ENCODE assay signal across 9 mouse cellular contexts in the genomic region with DNA sequence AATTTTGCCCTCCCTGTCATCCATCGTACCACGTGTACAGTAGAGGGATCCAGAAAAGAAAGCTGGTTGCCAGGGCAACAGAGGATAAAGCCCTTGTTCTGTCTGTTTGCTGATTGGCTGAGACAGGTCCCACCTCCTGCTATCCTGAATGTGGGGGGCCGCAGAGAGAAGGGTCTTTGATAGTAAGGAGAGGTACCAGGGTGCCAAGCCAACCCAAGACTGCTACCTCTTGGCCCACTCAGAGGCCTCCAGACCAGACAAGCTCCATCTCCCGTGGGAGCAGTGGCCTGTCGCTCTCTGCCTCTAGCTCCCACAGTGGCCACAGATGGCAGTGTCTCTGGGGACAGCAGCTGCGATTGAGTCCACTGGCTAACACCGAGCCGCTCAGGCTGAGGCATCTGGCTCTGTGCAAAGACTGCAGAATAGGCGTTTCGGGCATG. TPM values are rescaled to one million over a fixed set of nuclear protein-coding genes. Genes with fewer than 3 reads are reported as not detected.
DNase-seq lines count a peak whose midpoint lies in the region; ATAC-seq and TF ChIP-seq lines count a peak whose summit lies in the region.
"Had no signal": no experiment of that assay in that cellular context is flagged by ENCODE, and none has a peak within 500 bp of the region (broad histone marks: within the 10 kb centered on the region; RNA-seq: fewer than 3 reads in every experiment).

No protein-coding gene starts in this region.

- peak; percentile 62 for TF ChIP-seq CTCF in hindbrain, postnatal 0 days (IDR thresholded peaks at IDR 0.05; ENCODE audit: low read depth)

- H3K27me3 ChIP-seq in hindbrain, postnatal 0 days (ENCODE audit: insufficient read depth, low read length), result no peaks in the 10 kb centered on the region
- peaks cover 4% of the 10 kb centered on the region; the same call in 1 of the 2 replicates for H3K27me3 ChIP-seq in midbrain, embryonic 13.5 days
- H3K27me3 ChIP-seq in kidney, embryonic 15.5 days, result 0 out of 2 replicates have a peak, but pooled peaks cover 7% of the 10 kb centered on the region

- WGBS in hindbrain, postnatal 0 days, result 2% methylated on average over 10 of the region's 10 CpGs
- 3% methylated on average over 10 of the region's 10 CpGs for WGBS in midbrain, embryonic 13.5 days
- WGBS in kidney, embryonic 15.5 days, result 29% methylated on average over 10 of the region's 10 CpGs

- H3K27ac ChIP-seq in hindbrain, postnatal 0 days, result peak overlapping the region; percentile 87
- peak overlapping the region; percentile 93 for H3K27ac ChIP-seq in midbrain, embryonic 13.5 days
- no peak overlapping the region for H3K27ac ChIP-seq in kidney, embryonic 15.5 days

- H3K9me3 ChIP-seq in hindbrain, postnatal 0 days (ENCODE audit: low read length), result no peaks in the 10 kb centered on the region
- no peaks in the 10 kb centered on the region for H3K9me3 ChIP-seq in midbrain, embryonic 13.5 days
- H3K9me3 ChIP-seq in kidney, embryonic 15.5 days (replicated peaks), result no peaks in the 10 kb centered on the region

- DNase-seq in cerebellum, adult 11-12 months, result peak; percentile 85
- DNase-seq in embryo, embryonic 11.5 days (ENCODE audit: low read depth, low spot score), result peak; percentile 27
- peak; percentile 93 for DNase-seq in hindbrain, postnatal 0 days (ENCODE audit: low spot score)
- DNase-seq in c-Kit-positive CD71-positive TER-119-positive erythroid progenitor cells, embryonic 14.5 days (ENCODE audit: low spot score), result no peak
- no peak for DNase-seq in thymus, postnatal 36 days
- no peak for DNase-seq in heart, adult 9 months (ENCODE audit: low spot score in 2 of 2)

- no peaks in the 10 kb centered on the region for H3K36me3 ChIP-seq in hindbrain, postnatal 0 days (ENCODE audit: insufficient read depth, low read length)
- H3K36me3 ChIP-seq in midbrain, embryonic 13.5 days, result peaks cover 14% of the 10 kb centered on the region; the same call in 1 of the 2 replicates
- no peaks in the 10 kb centered on the region for H3K36me3 ChIP-seq in kidney, embryonic 15.5 days

- peak; percentile 95 for ATAC-seq in hindbrain, postnatal 0 days
- peak; percentile 90 for ATAC-seq in midbrain, embryonic 13.5 days
- no peak for ATAC-seq in kidney, embryonic 15.5 days (replicated peaks; ENCODE audit: low FRiP score)

- peak overlapping the region; percentile 42 for H3K4me3 ChIP-seq in hindbrain, postnatal 0 days (ENCODE audit: low read length)
- H3K4me3 ChIP-seq in midbrain, embryonic 13.5 days (replicated peaks), result peak overlapping the region; percentile 54
- H3K4me3 ChIP-seq in kidney, embryonic 15.5 days (replicated peaks), result no peak overlapping the region

- peak overlapping the region; percentile 52 for H3K9ac ChIP-seq in hindbrain, postnatal 0 days (replicated peaks; ENCODE audit: low read length)
- H3K9ac ChIP-seq in midbrain, embryonic 13.5 days (replicated peaks), result peak overlapping the region; percentile 74
- no peak overlapping the region for H3K9ac ChIP-seq in kidney, embryonic 15.5 days

- peak overlapping the region; percentile 57 for H3K4me2 ChIP-seq in hindbrain, postnatal 0 days (ENCODE audit: low read depth, low read length)
- H3K4me2 ChIP-seq in midbrain, embryonic 13.5 days (replicated peaks), result peak overlapping the region; percentile 64
- H3K4me2 ChIP-seq in kidney, embryonic 15.5 days, result no peak overlapping the region

- H3K4me1 ChIP-seq in hindbrain, postnatal 0 days (ENCODE audit: insufficient read depth, low read length), result peaks cover 15% of the 10 kb centered on the region; the same call in 1 of the 2 replicates
- peaks cover 36% of the 10 kb centered on the region for H3K4me1 ChIP-seq in midbrain, embryonic 13.5 days (replicated peaks)
- no peaks in the 10 kb centered on the region for H3K4me1 ChIP-seq in kidney, embryonic 15.5 days

RNA-seq across cellular contexts. Expression of a gene that starts 3.8 kb away (rescaled TPM):
- 116 and 127 TPM in 2 replicates for total RNA-seq in hindbrain, postnatal 0 days (2014; rRNA removed)
- 12.5 and 13.9 TPM in 2 replicates for polyA plus RNA-seq in hindbrain, postnatal 0 days (2015; fragmentation: Nextera tagmentation; extraction: Ambion mirVana)
- 9.6 and 9.7 TPM in 2 replicates for polyA plus RNA-seq in midbrain, embryonic 13.5 days (2015; fragmentation: Nextera tagmentation; extraction: Ambion mirVana)
- polyA plus RNA-seq in kidney, embryonic 15.5 days (2015; fragmentation: Nextera tagmentation; extraction: Ambion mirVana), result 0.10 TPM in 1 of 2 replicates, not detected in the other
- polyA plus RNA-seq: liver, embryonic 16.5 days had no signal

RNA-seq across cellular contexts. Expression of a gene that starts 11.4 kb away (rescaled TPM):
- total RNA-seq in hindbrain, postnatal 0 days (2014; rRNA removed), result 15.0 and 16.2 TPM in 2 replicates
- 23.0 and 27.6 TPM in 2 replicates for polyA plus RNA-seq in hindbrain, postnatal 0 days (2015; fragmentation: Nextera tagmentation; extraction: Ambion mirVana)
- 28.6 and 30.4 TPM in 2 replicates for polyA plus RNA-seq in midbrain, embryonic 13.5 days (2015; fragmentation: Nextera tagmentation; extraction: Ambion mirVana)
- polyA plus RNA-seq in kidney, embryonic 15.5 days (2015; fragmentation: Nextera tagmentation; extraction: Ambion mirVana), result 78.8 and 84.2 TPM in 2 replicates

RNA-seq across cellular contexts. Expression of a gene that starts 18.7 kb away (rescaled TPM):
- total RNA-seq in hindbrain, postnatal 0 days (2014; rRNA removed), result 393 and 404 TPM in 2 replicates
- 299 and 320 TPM in 2 replicates for polyA plus RNA-seq in hindbrain, postnatal 0 days (2015; fragmentation: Nextera tagmentation; extraction: Ambion mirVana)
- polyA plus RNA-seq in midbrain, embryonic 13.5 days (2015; fragmentation: Nextera tagmentation; extraction: Ambion mirVana), result 341 and 349 TPM in 2 replicates
- polyA plus RNA-seq in kidney, embryonic 15.5 days (2015; fragmentation: Nextera tagmentation; extraction: Ambion mirVana), result 13.6 and 14.0 TPM in 2 replicates

RNA-seq across cellular contexts. Expression of a gene that starts 31.8 kb away (rescaled TPM):
- total RNA-seq in hindbrain, postnatal 0 days (2014; rRNA removed), result 0.29 and 5.6 TPM in 2 replicates
- polyA plus RNA-seq in hindbrain, postnatal 0 days (2015; fragmentation: Nextera tagmentation; extraction: Ambion mirVana), result 0.34 and 0.42 TPM in 2 replicates
- not detected in 2 replicates for polyA plus RNA-seq in midbrain, embryonic 13.5 days (2015; fragmentation: Nextera tagmentation; extraction: Ambion mirVana)
- polyA plus RNA-seq in kidney, embryonic 15.5 days (2015; fragmentation: Nextera tagmentation; extraction: Ambion mirVana), result 0.10 TPM in 1 of 2 replicates, not detected in the other

RNA-seq across cellular contexts. Expression of a gene that starts 42.8 kb away (rescaled TPM):
- total RNA-seq in hindbrain, postnatal 0 days (2014; rRNA removed), result 1.4 TPM in 1 of 2 replicates, not detected in the other
- polyA plus RNA-seq in hindbrain, postnatal 0 days (2015; fragmentation: Nextera tagmentation; extraction: Ambion mirVana), result 0.36 TPM in 1 of 2 replicates, not detected in the other
- polyA plus RNA-seq in midbrain, embryonic 13.5 days (2015; fragmentation: Nextera tagmentation; extraction: Ambion mirVana), result not detected in 2 replicates
- 0.18 and 0.35 TPM in 2 replicates for polyA plus RNA-seq in kidney, embryonic 15.5 days (2015; fragmentation: Nextera tagmentation; extraction: Ambion mirVana)
- polyA plus RNA-seq: liver, embryonic 16.5 days had no signal

Comparison
In these comparisons a context has a peak if more than half of its experiments do, and no peak if none do; other contexts are left out.
1. DNase-seq: peak in cerebellum, adult 11-12 months (single experiment), embryo, embryonic 11.5 days (single experiment) and hindbrain, postnatal 0 days (single experiment); none in c-Kit-positive CD71-positive TER-119-positive erythroid progenitor cells, embryonic 14.5 days (single experiment), thymus, postnatal 36 days (0 of 2) and heart, adult 9 months (0 of 2).
2. RNA of a gene that starts 18.7 kb away (polyA plus RNA-seq): 341 to 349 TPM in midbrain, embryonic 13.5 days and 299 to 320 TPM in hindbrain, postnatal 0 days; 13.6 to 14.0 TPM in kidney, embryonic 15.5 days; every median in the first group is over 10 times any median in the second.